Mouse (Mus musculus) lung, embryonic 16.5 days (tissue): ENCODE data around the gene B430305J03Rik. TPM values are rescaled to one million over a fixed set of nuclear protein-coding genes. Genes with fewer than 3 reads are reported as not detected.

Experiments
- ATAC-seq: fragments of 200-750 bp; cut with Nextera tagmentation; 2 replicates; pipeline ENCODE4 v1.8.0; 2017; ENCODE audit warnings: low read depth, mild to moderate bottlenecking, moderate library complexity
- H3K27ac ChIP-seq: fragments of 300-500 bp; sonication (generic); 2 replicates; pipeline ENCODE4 v1.5.1; 2014; ENCODE audit warnings: mild to moderate bottlenecking, control low read depth, low read length
- H3K27me3 ChIP-seq: fragments of 300-500 bp; sonication (generic); 2 replicates; pipeline ENCODE4 v1.6.1; 2014; ENCODE audit warnings: low read depth, low read length, mixed read lengths; ENCODE audit not compliant: control insufficient read depth, insufficient read depth
- H3K36me3 ChIP-seq: fragments of 300-500 bp; sonication (generic); 2 replicates; pipeline ENCODE4 v1.6.1; 2014; ENCODE audit warnings: low read length; ENCODE audit not compliant: control insufficient read depth, insufficient read depth
- H3K4me1 ChIP-seq: fragments of 300-500 bp; sonication (generic); replicated peaks from 2 replicates; pipeline ENCODE4 v1.6.1; 2014; ENCODE audit warnings: low read length, mixed read lengths; ENCODE audit not compliant: control insufficient read depth, insufficient read depth
- H3K4me2 ChIP-seq: fragments of 300-500 bp; sonication (generic); 2 replicates; pipeline ENCODE4 v1.6.1; 2014; ENCODE audit warnings: low read depth, low read length, control low read depth
- H3K4me3 ChIP-seq: fragments of 300-500 bp; sonication (generic); 2 replicates; pipeline ENCODE4 v1.5.1; 2014; ENCODE audit warnings: mild to moderate bottlenecking, low read length, control low read depth
- H3K9ac ChIP-seq: fragments of 300-500 bp; sonication (generic); 2 replicates; pipeline ENCODE4 v1.6.1; 2014; ENCODE audit warnings: low read length, control low read depth
- H3K9me3 ChIP-seq: fragments of 300-500 bp; sonication (generic); 2 replicates; pipeline ENCODE4 v1.6.1; 2016; ENCODE audit warnings: low read length; ENCODE audit not compliant: control insufficient read depth
- WGBS: fragments of 180-500 bp; shearing (Covaris S2); extraction: QIAGEN DNeasy Blood & Tissue Kit; methylation state at CpG from one replicate; pipeline ENCODE4 v1.1.7; 2014; 5-methylcytosine and 5-hydroxymethylcytosine counted together
- polyA plus RNA-seq: library from polyadenylated mRNA; unstranded; fragments of >200 nt; fragmentation: Nextera tagmentation; extraction: Ambion mirVana; gene quantifications from 2 replicates; pipeline ENCODE4 v1.2.1, GENCODE M21; 2015

Gene B430305J03Rik
- polyA plus RNA-seq, 1 experiment from 2014 or later, result not detected

DNA sequence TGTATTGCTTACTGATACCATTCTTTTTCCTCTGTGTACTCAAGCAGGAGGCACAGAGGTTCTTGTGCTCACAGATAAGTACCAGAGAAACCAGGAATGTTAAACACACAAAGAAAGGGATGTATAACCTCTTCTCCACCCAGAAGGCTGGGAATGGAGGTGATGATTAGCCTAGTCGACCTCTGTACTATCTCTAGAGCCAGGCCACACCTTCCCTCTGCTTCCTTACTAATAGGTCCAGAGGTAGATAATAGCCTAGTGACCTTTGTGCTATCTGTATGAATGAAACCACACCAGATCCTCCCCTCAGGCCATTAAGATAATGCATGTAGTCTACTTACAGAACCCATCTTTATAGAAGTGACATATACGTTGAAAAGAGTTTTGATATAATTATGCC lies 29.5 kb downstream of the B430305J03Rik start:
- no peak overlapping the region for H3K9ac ChIP-seq
- no peaks in the 10 kb centered on the region for H3K36me3 ChIP-seq
- ATAC-seq, result no peak
- no peaks in the 10 kb centered on the region for H3K9me3 ChIP-seq
- H3K27me3 ChIP-seq, result no peaks in the 10 kb centered on the region
- H3K27ac ChIP-seq, result no peak overlapping the region
- no peak overlapping the region for H3K4me3 ChIP-seq
- H3K4me1 ChIP-seq, result no peaks in the 10 kb centered on the region
- no peak overlapping the region for H3K4me2 ChIP-seq
- 39% methylated on average over 2 of the region's 2 CpGs for WGBS

DNA sequence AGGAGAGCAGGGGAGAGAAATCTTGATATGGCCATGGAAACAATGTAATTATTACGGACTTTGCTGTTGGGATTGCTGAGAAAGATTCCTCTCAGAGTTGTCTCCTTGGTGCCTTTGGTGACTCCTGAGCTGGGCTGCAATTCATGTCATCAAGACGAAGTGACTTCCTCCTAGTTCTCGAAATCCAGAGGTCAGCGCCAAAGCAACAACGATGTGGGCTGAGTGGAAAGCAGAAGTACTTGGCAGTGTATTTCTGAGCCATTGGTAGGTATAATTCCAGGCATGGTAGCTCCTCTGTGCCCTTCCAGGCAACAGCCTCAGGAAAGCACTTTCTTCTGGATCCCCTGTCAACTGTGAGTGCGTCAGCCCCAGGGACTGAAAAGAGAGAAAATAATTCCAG lies 44.1 kb downstream of the B430305J03Rik start:
- 72% methylated on average over 6 of the region's 6 CpGs for WGBS
- ATAC-seq, result no peak

DNA sequence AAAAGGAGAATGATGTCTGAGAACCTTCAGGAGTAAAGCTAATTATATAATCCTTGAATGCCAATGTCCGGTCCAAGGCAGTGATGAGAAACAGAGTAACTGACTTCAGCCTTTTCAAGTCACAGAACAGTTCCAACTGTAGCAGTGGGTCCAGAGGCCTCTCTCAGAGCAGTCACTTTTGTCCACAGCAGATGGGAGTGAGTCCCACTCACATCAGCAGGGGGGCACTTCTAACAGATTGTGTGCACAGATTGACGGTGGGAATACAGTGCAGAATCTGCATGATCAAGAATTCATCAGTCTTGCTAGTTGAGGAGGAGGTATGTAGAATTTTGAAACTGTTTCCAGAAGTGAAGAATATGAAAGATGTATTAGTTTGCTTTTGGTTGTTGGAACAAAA lies 45.7 kb downstream of the B430305J03Rik start:
- Histone ChIP-seq H3K27me3 (no peaks in the 10 kb centered on the region), H3K4me1 (no peaks in the 10 kb centered on the region), H3K9me3 (no peaks in the 10 kb centered on the region), H3K4me3 (no peak overlapping the region), H3K9ac (no peak overlapping the region), H3K36me3 (no peaks in the 10 kb centered on the region), H3K4me2 (no peak overlapping the region), H3K27ac (no peak overlapping the region)
- ATAC-seq, result no peak
- 75% methylated on average over 2 of the region's 2 CpGs for WGBS

More for the DNA sequence above, 44.1 kb downstream of the B430305J03Rik start:
- H3K36me3 ChIP-seq, result no peaks in the 10 kb centered on the region
- H3K4me3 ChIP-seq, result no peak overlapping the region
- H3K9ac ChIP-seq, result no peak overlapping the region
- H3K9me3 ChIP-seq, result no peaks in the 10 kb centered on the region
- H3K4me2 ChIP-seq, result no peak overlapping the region
- H3K27ac ChIP-seq, result no peak overlapping the region
- no peaks in the 10 kb centered on the region for H3K27me3 ChIP-seq
- H3K4me1 ChIP-seq, result no peaks in the 10 kb centered on the region

- H3K36me3 ChIP-seq, result no peaks in the 10 kb centered on the region
- no peak overlapping the region for H3K4me3 ChIP-seq
- H3K9ac ChIP-seq, result no peak overlapping the region
- 71% methylated on average over 2 of the region's 2 CpGs for WGBS
- no peak overlapping the region for H3K27ac ChIP-seq
- ATAC-seq, result no peak
- H3K4me1 ChIP-seq, result no peaks in the 10 kb centered on the region
- no peak overlapping the region for H3K4me2 ChIP-seq
- H3K9me3 ChIP-seq, result no peaks in the 10 kb centered on the region
- no peaks in the 10 kb centered on the region for H3K27me3 ChIP-seq
These were observed 50.7 kb downstream of the B430305J03Rik start for GRCm38 (mm10) chr3:61315002-61315401.

Other genes starting within 250 kb of the B430305J03Rik start
- 6.4 and 7.0 TPM in 2 replicates for gene Rap2b, start 4.3 kb downstream of the B430305J03Rik start, polyA plus RNA-seq